Mouse (Mus musculus) forebrain, embryonic 10.5 days (tissue): ENCODE measurements around the gene Zfp369. TPM values are rescaled to one million over a fixed set of nuclear protein-coding genes. Genes with fewer than 3 reads are reported as not detected.
"Not testable (repeated sequence)": the region's sequence is repeated elsewhere in the genome, so short reads cannot be mapped to it uniquely, and the experiment has no call there.

Source experiments
- DNase-seq: peaks from one replicate; pipeline ENCODE4 v3.0.0-alpha.2; 2017; ENCODE audit warnings: low spot score; ENCODE audit errors: extremely low spot score
- H3K27ac ChIP-seq: fragments of 300-500 bp; sonication (generic); 2 replicates; pipeline ENCODE4 v1.5.1; 2016; ENCODE audit warnings: mild to moderate bottlenecking
- H3K27me3 ChIP-seq: fragments of 300-500 bp; sonication (generic); 2 replicates; pipeline ENCODE4 v1.6.1; 2016; ENCODE audit warnings: mild to moderate bottlenecking; ENCODE audit not compliant: poor library complexity, severe bottlenecking
- H3K36me3 ChIP-seq: fragments of 300-500 bp; sonication (generic); replicated peaks from 2 replicates; pipeline ENCODE4 v1.6.1; 2016; ENCODE audit warnings: mild to moderate bottlenecking, moderate library complexity
- H3K4me1 ChIP-seq: fragments of 300-500 bp; sonication (generic); 2 replicates; pipeline ENCODE4 v1.6.1; 2016
- H3K4me3 ChIP-seq: fragments of 300-500 bp; sonication (generic); 2 replicates; pipeline ENCODE4 v1.5.1; 2016; ENCODE audit warnings: mild to moderate bottlenecking, moderate library complexity
- H3K9me3 ChIP-seq: fragments of 300-500 bp; sonication (generic); 2 replicates; pipeline ENCODE4 v1.6.1; 2016; ENCODE audit warnings: mild to moderate bottlenecking, moderate library complexity
- WGBS: fragments of 180-500 bp; shearing (Covaris S2); methylation state at CpG from one replicate; pipeline ENCODE4 v1.1.7; 2016; 5-methylcytosine and 5-hydroxymethylcytosine counted together
- polyA plus RNA-seq: library from polyadenylated mRNA; unstranded; fragments of >200 nt; fragmentation: Nextera tagmentation; extraction: Ambion mirVana; gene quantifications from 2 replicates; pipeline ENCODE4 v1.2.1, GENCODE M21; 2016

Zfp369 gene
- polyA plus RNA-seq, 1 experiment from 2014 or later, result 16.6 TPM

GRCm38 (mm10) chr13:65286771-65287170 lies 8.2 kb downstream of the Zfp369 start:
- Histone ChIP-seq H3K4me1 (no peaks in the 10 kb centered on the region), H3K27me3 (no peaks in the 10 kb centered on the region), H3K36me3 (peaks cover 96% of the 10 kb centered on the region), H3K9me3 (peaks cover 87% of the 10 kb centered on the region), H3K4me3 (no peak overlapping the region), H3K27ac (no peak overlapping the region)
- DNase-seq, result no peak
- 90% methylated on average over 2 of the region's 2 CpGs for WGBS

- WGBS, result 94% methylated on average over 4 of the region's 4 CpGs
- H3K27ac ChIP-seq, result no peak overlapping the region
- H3K4me3 ChIP-seq, result no peak overlapping the region
- no peak for DNase-seq
- H3K36me3 ChIP-seq, result peaks cover 72% of the 10 kb centered on the region
- no peaks in the 10 kb centered on the region for H3K4me1 ChIP-seq
- H3K9me3 ChIP-seq, result peaks cover 85% of the 10 kb centered on the region
- no peaks in the 10 kb centered on the region for H3K27me3 ChIP-seq
Measured at GRCm38 (mm10) chr13:65296354-65296753, 17.7 kb downstream of the Zfp369 start.

GRCm38 (mm10) chr13:65310849-65311248 lies 32.2 kb downstream of the Zfp369 start:
- H3K36me3 ChIP-seq, H3K27ac ChIP-seq, H3K27me3 ChIP-seq, H3K4me1 ChIP-seq, DNase-seq: not testable (repeated sequence)
- Histone ChIP-seq H3K4me3 (peak overlapping the region; percentile 29; the same call in 1 of the 2 replicates), H3K9me3 (peaks cover 60% of the 10 kb centered on the region)
- WGBS, result 34% methylated on average over 12 of the region's 12 CpGs

- no peak for DNase-seq
Measured at GRCm38 (mm10) chr13:65311311-65311755, 32.7 kb downstream of the Zfp369 start.

GRCm38 (mm10) chr13:65311826-65312225 lies 33.2 kb downstream of the Zfp369 start:
- Histone ChIP-seq H3K27me3 (no peaks in the 10 kb centered on the region), H3K27ac (no peak overlapping the region), H3K9me3 (peaks cover 50% of the 10 kb centered on the region), H3K4me1 (no peaks in the 10 kb centered on the region), H3K4me3 (no peak overlapping the region), H3K36me3 (no peaks in the 10 kb centered on the region)
- DNase-seq, result no peak
- WGBS, result 97% methylated on average over 9 of the region's 9 CpGs

More at GRCm38 (mm10) chr13:65311311-65311755, 32.7 kb downstream of the Zfp369 start:
- Histone ChIP-seq H3K9me3 (peaks cover 55% of the 10 kb centered on the region), H3K27me3 (no peaks in the 10 kb centered on the region), H3K27ac (no peak overlapping the region), H3K4me3 (peak overlapping the region; percentile 29), H3K4me1 (no peaks in the 10 kb centered on the region), H3K36me3 (no peaks in the 10 kb centered on the region)
- 33% methylated on average over 27 of the region's 27 CpGs for WGBS

GRCm38 (mm10) chr13:65348501-65348900 lies 69.9 kb downstream of the Zfp369 start:
- H3K9me3 ChIP-seq, result peaks cover 26% of the 10 kb centered on the region
- H3K4me1 ChIP-seq, DNase-seq, H3K27ac ChIP-seq, H3K36me3 ChIP-seq, H3K4me3 ChIP-seq, H3K27me3 ChIP-seq: not testable (repeated sequence)
- WGBS, result 58% methylated on average over 5 of the region's 5 CpGs

- H3K27me3 ChIP-seq, H3K36me3 ChIP-seq, DNase-seq, H3K4me1 ChIP-seq, H3K27ac ChIP-seq: not testable (repeated sequence)
- Histone ChIP-seq H3K4me3 (peak overlapping the region; percentile 36), H3K9me3 (peaks cover 20% of the 10 kb centered on the region)
- 8% methylated on average over 33 of the region's 33 CpGs for WGBS
Measured at GRCm38 (mm10) chr13:65351768-65352167, 73.2 kb downstream of the Zfp369 start.

Other genes starting within 250 kb of the Zfp369 start
- gene Spata31d1c, start 245.8 kb upstream of the Zfp369 start, polyA plus RNA-seq, result not detected in 2 replicates
- not detected in 2 replicates for gene Prss47, start 226.1 kb upstream of the Zfp369 start, polyA plus RNA-seq
- 37.7 and 43.5 TPM in 2 replicates for gene Mfsd14b, start 165.8 kb upstream of the Zfp369 start, polyA plus RNA-seq
- not detected in 2 replicates for gene Olfr465-ps1, start 140.7 kb upstream of the Zfp369 start, polyA plus RNA-seq
- gene Olfr466, start 128.6 kb upstream of the Zfp369 start, polyA plus RNA-seq, result not detected in 2 replicates
- not detected in 2 replicates for gene Nlrp4f, start 72.8 kb upstream of the Zfp369 start, polyA plus RNA-seq
- gene Gm10775, start 19.3 kb upstream of the Zfp369 start, polyA plus RNA-seq, result not detected in 2 replicates
- gene Gm10139, start 233.9 kb downstream of the Zfp369 start, polyA plus RNA-seq, result not detected in 2 replicates